Mouse (Mus musculus) embryonic facial prominence, embryonic 11.5 days (tissue): ENCODE measurements around the gene Rnf41. TPM values are rescaled to one million over a fixed set of nuclear protein-coding genes. Genes with fewer than 3 reads are reported as not detected.

Experiments used
- ATAC-seq: fragments of 200-750 bp; cut with Nextera tagmentation; replicated peaks from 2 replicates; pipeline ENCODE4 v1.8.0; 2017; ENCODE audit warnings: low read depth; ENCODE audit not compliant: insufficient number of reproducible peaks, low FRiP score, low TSS enrichment
- DNase-seq: peaks from one replicate; pipeline ENCODE4 v3.0.0-alpha.2; 2015; ENCODE audit warnings: low spot score
- H3K27ac ChIP-seq: fragments of 300-500 bp; sonication (generic); replicated peaks from 2 replicates; pipeline ENCODE4 v1.5.1; 2014; ENCODE audit warnings: mild to moderate bottlenecking, low read depth, low read length, control low read depth
- H3K27me3 ChIP-seq: fragments of 300-500 bp; sonication (generic); 2 replicates; pipeline ENCODE4 v1.6.1; 2014; ENCODE audit warnings: mild to moderate bottlenecking, low read length, moderate library complexity, mixed read lengths; ENCODE audit not compliant: control insufficient read depth, insufficient read depth
- H3K36me3 ChIP-seq: fragments of 300-500 bp; sonication (generic); replicated peaks from 2 replicates; pipeline ENCODE4 v1.6.1; 2014; ENCODE audit warnings: low read depth, mild to moderate bottlenecking, low read length, moderate library complexity, mixed read lengths; ENCODE audit not compliant: control insufficient read depth, insufficient read depth
- H3K4me1 ChIP-seq: fragments of 300-500 bp; sonication (generic); 2 replicates; pipeline ENCODE4 v1.6.1; 2014; ENCODE audit warnings: low read length, mixed read lengths; ENCODE audit not compliant: control insufficient read depth, insufficient read depth
- H3K4me2 ChIP-seq: fragments of 300-500 bp; sonication (generic); 2 replicates; pipeline ENCODE4 v1.6.1; 2014; ENCODE audit warnings: low read depth, mild to moderate bottlenecking, control low read depth, low read length, moderate library complexity
- H3K4me3 ChIP-seq: fragments of 300-500 bp; sonication (generic); 2 replicates; pipeline ENCODE4 v1.5.1; 2014; ENCODE audit warnings: low read depth, low read length, control low read depth
- H3K9ac ChIP-seq: fragments of 300-500 bp; sonication (generic); replicated peaks from 2 replicates; pipeline ENCODE4 v1.6.1; 2014; ENCODE audit warnings: mild to moderate bottlenecking, control low read depth, low read length
- H3K9me3 ChIP-seq: fragments of 300-500 bp; sonication (generic); replicated peaks from 2 replicates; pipeline ENCODE4 v1.6.1; 2016; ENCODE audit warnings: mild to moderate bottlenecking, low read length, inconsistent platforms, mixed read lengths; ENCODE audit not compliant: control insufficient read depth
- WGBS: fragments of 180-500 bp; shearing (Covaris S2); extraction: QIAGEN DNeasy Blood & Tissue Kit; methylation state at CpG from one replicate; pipeline ENCODE4 v1.1.7; 2014; 5-methylcytosine and 5-hydroxymethylcytosine counted together
- microRNA-seq: library from miRNA; unstranded; fragments of <30 nt; microRNA quantifications from one replicate; pipeline ENCODE4, GENCODE M21; 2016; ENCODE audit warnings: borderline number of aligned reads
- polyA plus RNA-seq: library from polyadenylated mRNA; unstranded; fragments of >200 nt; fragmentation: Nextera tagmentation; extraction: Ambion mirVana; gene quantifications from 2 replicates; pipeline ENCODE4 v1.2.1, GENCODE M21; 2014

Rnf41 gene
- polyA plus RNA-seq, 1 experiment from 2014 or later, result 36.4 TPM

DNA sequence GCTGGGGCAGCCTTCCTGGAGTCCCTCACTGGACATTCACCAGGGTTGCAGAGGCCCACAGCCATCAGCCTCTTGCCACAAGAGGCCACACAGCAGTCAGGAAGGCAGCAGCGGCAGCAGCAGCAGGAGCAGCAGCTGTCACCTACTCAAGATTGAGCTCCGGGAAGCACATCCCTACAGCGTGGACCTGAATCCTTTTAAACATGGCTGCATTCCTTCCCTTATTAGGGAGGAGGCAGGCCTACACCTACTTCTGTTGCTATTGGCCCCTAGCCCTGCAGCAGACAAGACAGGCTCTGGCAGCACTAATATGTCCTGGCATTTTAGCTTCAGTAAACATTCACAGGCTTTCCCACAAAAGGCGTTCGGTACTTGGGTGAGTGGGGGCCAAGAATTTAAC, 78.8 kb downstream of the Rnf41 start:
- WGBS, result 54% methylated on average over 5 of the region's 5 CpGs
- no peak overlapping the region for H3K4me3 ChIP-seq
- no peak overlapping the region for H3K27ac ChIP-seq

DNA sequence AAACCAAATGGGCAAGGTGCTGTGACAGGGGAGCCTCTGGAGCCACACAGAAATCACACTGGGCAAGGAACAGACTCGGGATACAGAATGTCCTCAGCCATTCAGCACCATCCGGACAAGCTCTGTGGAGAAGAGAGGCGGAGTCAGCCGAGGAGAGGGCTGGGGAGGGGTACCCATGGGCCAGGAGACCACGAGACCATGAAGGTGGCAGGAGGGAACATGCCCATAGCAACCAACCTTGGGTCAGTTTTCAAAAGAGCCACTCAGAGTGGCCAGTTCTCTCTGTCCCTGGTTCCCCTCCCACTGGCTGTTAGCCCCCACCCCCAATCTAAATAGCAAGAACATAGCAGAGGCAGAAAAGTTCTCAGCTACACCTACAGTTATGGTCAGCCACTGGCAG, 79.5 kb downstream of the Rnf41 start:
- no peak overlapping the region for H3K4me3 ChIP-seq
- H3K9me3 ChIP-seq, result no peaks in the 10 kb centered on the region
- peaks cover 4% of the 10 kb centered on the region; the same call in 1 of the 2 replicates for H3K4me1 ChIP-seq
- no peak overlapping the region for H3K4me2 ChIP-seq
- 51% methylated on average over 5 of the region's 5 CpGs for WGBS
- ATAC-seq (no peak), DNase-seq (no peak)
- H3K27me3 ChIP-seq, result no peaks in the 10 kb centered on the region
- H3K36me3 ChIP-seq, result peaks cover 15% of the 10 kb centered on the region
- no peak overlapping the region for H3K27ac ChIP-seq
- no peak overlapping the region for H3K9ac ChIP-seq

More for the DNA sequence above, 78.8 kb downstream of the Rnf41 start:
- ATAC-seq (no peak), DNase-seq (no peak)
- Histone ChIP-seq H3K9me3 (no peaks in the 10 kb centered on the region), H3K27me3 (no peaks in the 10 kb centered on the region), H3K4me2 (no peak overlapping the region), H3K9ac (0 out of 2 replicates have a peak overlapping the region, but pooled peaks have one; percentile 18), H3K36me3 (peaks cover 20% of the 10 kb centered on the region), H3K4me1 (peaks cover 4% of the 10 kb centered on the region; the same call in 1 of the 2 replicates)

Small RNA genes within 50 kb of the gene (microRNA-seq; reads per million reads assigned to microRNA genes)
- not detected for gene Gm25361
- not detected for gene Gm26308
- not detected for gene Mir6914
- 1.4 reads per million for gene Mir6915
- not detected for gene Mir8105

Other genes with a start within 250 kb of the Rnf41 start
- 24.5 and 24.6 TPM in 2 replicates for gene Rbms2, start 231.4 kb upstream of the Rnf41 start, polyA plus RNA-seq
- gene Gls2, start 217.2 kb upstream of the Rnf41 start, polyA plus RNA-seq, result 0.76 and 1.2 TPM in 2 replicates
- 30.7 and 33.7 TPM in 2 replicates for gene Spryd4, start 199.8 kb upstream of the Rnf41 start, polyA plus RNA-seq
- 0.45 TPM in 1 of 2 replicates, not detected in the other for gene Mip, start 185.8 kb upstream of the Rnf41 start, polyA plus RNA-seq
- gene Timeless, start 179.6 kb upstream of the Rnf41 start, polyA plus RNA-seq, result 64.2 and 66.6 TPM in 2 replicates
- gene Apon, start 157.6 kb upstream of the Rnf41 start, polyA plus RNA-seq, result 0.21 and 0.80 TPM in 2 replicates
- not detected in 2 replicates for gene Apof, start 143.0 kb upstream of the Rnf41 start, polyA plus RNA-seq
- gene Stat2, start 141.1 kb upstream of the Rnf41 start, polyA plus RNA-seq, result 12.7 and 13.4 TPM in 2 replicates
- not detected in 2 replicates for gene Il23a, start 112.9 kb upstream of the Rnf41 start, polyA plus RNA-seq
- gene Pan2, start 108.3 kb upstream of the Rnf41 start, polyA plus RNA-seq, result 33.6 and 35.2 TPM in 2 replicates
- 288 and 305 TPM in 2 replicates for gene Cnpy2, start 89.2 kb upstream of the Rnf41 start, polyA plus RNA-seq
- gene Cs, start 73.9 kb upstream of the Rnf41 start, polyA plus RNA-seq, result 246 and 258 TPM in 2 replicates
- 13.2 and 13.5 TPM in 2 replicates for gene Coq10a, start 42.7 kb upstream of the Rnf41 start, polyA plus RNA-seq
- gene Ankrd52, start 34.5 kb upstream of the Rnf41 start, polyA plus RNA-seq, result 9.3 and 10.4 TPM in 2 replicates
- not detected in 2 replicates for gene Slc39a5, start 10.4 kb upstream of the Rnf41 start, polyA plus RNA-seq
- gene Nabp2, start 165 bp upstream of the Rnf41 start, polyA plus RNA-seq, result 92.2 and 99.1 TPM in 2 replicates
- 103 and 109 TPM in 2 replicates for gene Smarcc2, start 47.6 kb downstream of the Rnf41 start, polyA plus RNA-seq
- 678 and 740 TPM in 2 replicates for gene Myl6, start 82.5 kb downstream of the Rnf41 start, polyA plus RNA-seq
- gene Myl6b, start 87.0 kb downstream of the Rnf41 start, polyA plus RNA-seq, result 2.3 and 2.9 TPM in 2 replicates
- gene Esyt1, start 114.2 kb downstream of the Rnf41 start, polyA plus RNA-seq, result 12.5 and 15.8 TPM in 2 replicates
- 13.6 and 15.0 TPM in 2 replicates for gene Zc3h10, start 136.1 kb downstream of the Rnf41 start, polyA plus RNA-seq
- 3,098 and 3,409 TPM in 2 replicates for gene Rpl41, start 137.6 kb downstream of the Rnf41 start, polyA plus RNA-seq
- 268 and 270 TPM in 2 replicates for gene Pa2g4, start 154.3 kb downstream of the Rnf41 start, polyA plus RNA-seq
- gene Erbb3, start 178.0 kb downstream of the Rnf41 start, polyA plus RNA-seq, result 10.2 and 10.6 TPM in 2 replicates
- gene Rps26, start 215.1 kb downstream of the Rnf41 start, polyA plus RNA-seq, result 765 and 782 TPM in 2 replicates
- gene Ikzf4, start 234.3 kb downstream of the Rnf41 start, polyA plus RNA-seq, result 3.5 and 4.9 TPM in 2 replicates